Mouse (Mus musculus): ENCODE measurements around the gene Iqcj. TPM values are rescaled to one million over a fixed set of nuclear protein-coding genes. Genes with fewer than 3 reads are reported as not detected.

Iqcj gene
- polyA plus RNA-seq, 1 experiment = not detected

GRCm38 (mm10) chr3:68101343-68101742 lies 209.3 kb downstream of the Iqcj start:
- no peak overlapping the region for H3K27ac ChIP-seq (ENCODE audit: insufficient read depth, low read depth, low read length)
- no peaks in the 10 kb centered on the region for H3K4me1 ChIP-seq (ENCODE audit: control insufficient read depth, insufficient read depth, low read length)
- H3K4me3 ChIP-seq (ENCODE audit: insufficient read depth, low read length) = no peak overlapping the region
- TF ChIP-seq POLR2A (IDR thresholded peaks at IDR 0.05; ENCODE audit: borderline replicate concordance, low read depth, low read length) (no peak), CTCF (IDR thresholded peaks at IDR 0.05; ENCODE audit: low read depth, low read length) (no peak)

- no peak overlapping the region for H3K4me3 ChIP-seq (ENCODE audit: insufficient read depth, low read length)
- H3K4me1 ChIP-seq (ENCODE audit: control insufficient read depth, insufficient read depth, low read length) = no peaks in the 10 kb centered on the region
- TF ChIP-seq POLR2A (IDR thresholded peaks at IDR 0.05; ENCODE audit: borderline replicate concordance, low read depth, low read length) = no peak
- TF ChIP-seq CTCF (IDR thresholded peaks at IDR 0.05; ENCODE audit: low read depth, low read length) = no peak
- H3K27ac ChIP-seq (ENCODE audit: insufficient read depth, low read depth, low read length) = no peak overlapping the region
Measured at GRCm38 (mm10) chr3:68105081-68105685, 213.2 kb downstream of the Iqcj start.

Other genes with a start within 250 kb of the Iqcj start
- gene Iqschfp, start within 50 bp of the Iqcj start, polyA plus RNA-seq (2012; ENCODE audit: insufficient read depth, insufficient read length, missing spikeins) = not detected in 2 replicates
- not detected in 2 replicates for gene Schip1, start 172.6 kb downstream of the Iqcj start, polyA plus RNA-seq (2012; ENCODE audit: insufficient read depth, insufficient read length, missing spikeins)